Mouse (Mus musculus) forebrain, postnatal 0 days (tissue): ENCODE measurements around the gene Sec24b. TPM values are rescaled to one million over a fixed set of nuclear protein-coding genes. Genes with fewer than 3 reads are reported as not detected.

Experiments
- ATAC-seq: fragments of 200-750 bp; cut with Nextera tagmentation; 2 replicates; pipeline ENCODE4 v1.8.0; 2017; ENCODE audit warnings: mild to moderate bottlenecking, moderate library complexity
- DNase-seq: peaks from one replicate; pipeline ENCODE4 v3.0.0-alpha.2; 2015
- H3K27ac ChIP-seq: fragments of 300-500 bp; sonication (generic); 2 replicates; pipeline ENCODE4 v1.5.1; 2014; ENCODE audit warnings: low read depth, mild to moderate bottlenecking, antibody characterized with exemption, low read length, moderate library complexity, mixed read lengths
- H3K27me3 ChIP-seq: fragments of 300-500 bp; sonication (generic); 2 replicates; pipeline ENCODE4 v1.6.1; 2014; ENCODE audit warnings: mild to moderate bottlenecking, low read length, mixed read lengths; ENCODE audit not compliant: insufficient read depth
- H3K36me3 ChIP-seq: fragments of 300-500 bp; sonication (generic); 2 replicates; pipeline ENCODE4 v1.6.1; 2014; ENCODE audit warnings: mild to moderate bottlenecking, moderate library complexity; ENCODE audit not compliant: insufficient read depth
- H3K4me1 ChIP-seq: fragments of 300-500 bp; sonication (generic); 2 replicates; pipeline ENCODE4 v1.6.1; 2014; ENCODE audit warnings: antibody characterized with exemption; ENCODE audit not compliant: insufficient read depth
- H3K4me2 ChIP-seq: fragments of 300-500 bp; sonication (generic); 2 replicates; pipeline ENCODE4 v1.6.1; 2014; ENCODE audit warnings: low read depth, mild to moderate bottlenecking, moderate library complexity
- H3K4me3 ChIP-seq: fragments of 300-500 bp; sonication (generic); 2 replicates; pipeline ENCODE4 v1.5.1; 2014; ENCODE audit warnings: low read depth, low read length, mixed read lengths
- H3K9ac ChIP-seq: fragments of 300-500 bp; sonication (generic); 2 replicates; pipeline ENCODE4 v1.6.1; 2014; ENCODE audit warnings: mild to moderate bottlenecking
- H3K9me3 ChIP-seq: fragments of 300-500 bp; sonication (generic); 2 replicates; pipeline ENCODE4 v1.6.1; 2016; ENCODE audit warnings: low read length
- CTCF ChIP-seq: sonication (generic); IDR thresholded peaks from 2 replicates; pipeline ENCODE4 v1.5.1; 2016; ENCODE audit warnings: antibody characterized with exemption, control low read depth, low read depth
- whole genome bisulfite sequencing: fragments of 180-500 bp; shearing (Covaris S2); extraction: QIAGEN DNeasy Blood & Tissue Kit; methylation state at CpG from one replicate; pipeline ENCODE4 v1.1.7; 2014; 5-methylcytosine and 5-hydroxymethylcytosine counted together
- polyA plus RNA-seq: library from polyadenylated mRNA; unstranded; fragments of >200 nt; fragmentation: Nextera tagmentation; extraction: Ambion mirVana; gene quantifications from 2 replicates; pipeline ENCODE4 v1.2.1, GENCODE M21; 2015
- total RNA-seq: library from RNA; depleted of rRNA; stranded (reverse); fragments of >200 nt; gene quantifications from 2 replicates; pipeline ENCODE4 v1.2.3, GENCODE M21; 2014; rRNA removed

The Sec24b gene
- total and polyA plus RNA-seq, 2 experiments from 2014 or later, result 24.3 to 34.0 TPM

DNA sequence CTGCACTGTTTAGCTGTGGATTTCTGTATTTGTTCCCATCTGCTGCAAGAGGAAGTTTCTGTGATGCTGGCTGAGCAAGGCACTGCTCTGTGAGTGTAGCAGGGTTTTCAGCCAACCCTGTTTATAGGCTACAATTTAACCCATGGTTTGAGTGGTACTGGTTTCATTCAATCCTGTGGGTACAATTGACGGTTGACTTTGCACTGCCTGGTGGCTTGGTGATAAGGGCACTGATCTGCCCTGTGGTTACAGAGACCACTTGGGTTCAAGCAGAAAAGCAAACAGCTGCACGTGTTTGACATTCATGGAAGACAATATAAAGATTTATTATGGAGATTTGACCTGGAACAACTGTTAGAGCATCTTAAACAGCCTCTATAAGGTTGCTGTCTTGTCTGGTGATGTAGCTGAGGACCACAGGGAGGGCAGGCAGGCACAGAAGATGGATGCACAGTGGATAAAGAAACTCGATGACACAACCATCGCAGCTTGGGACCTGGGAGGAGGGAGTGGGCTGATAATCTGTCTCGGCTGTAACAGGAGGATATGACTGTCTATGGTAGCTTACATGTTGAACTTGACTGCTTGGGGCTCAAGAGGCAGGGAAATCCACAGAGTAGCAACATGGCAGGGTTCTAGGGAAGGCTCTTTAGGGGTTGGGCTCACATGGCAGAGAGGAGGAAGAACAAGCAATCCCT lies 115.0 kb downstream of the Sec24b start:
- no peaks in the 10 kb centered on the region for H3K36me3 ChIP-seq
- H3K27me3 ChIP-seq, result no peaks in the 10 kb centered on the region
- no peak for ATAC-seq
- H3K4me1 ChIP-seq, result no peaks in the 10 kb centered on the region
- H3K27ac ChIP-seq, result no peak overlapping the region
- no peaks in the 10 kb centered on the region for H3K9me3 ChIP-seq
- H3K4me3 ChIP-seq, result no peak overlapping the region
- H3K4me2 ChIP-seq, result no peak overlapping the region
- TF ChIP-seq CTCF, result no peak
- WGBS, result 85% methylated on average over 5 of the region's 5 CpGs
- H3K9ac ChIP-seq, result no peak overlapping the region
- DNase-seq, result no peak

DNA sequence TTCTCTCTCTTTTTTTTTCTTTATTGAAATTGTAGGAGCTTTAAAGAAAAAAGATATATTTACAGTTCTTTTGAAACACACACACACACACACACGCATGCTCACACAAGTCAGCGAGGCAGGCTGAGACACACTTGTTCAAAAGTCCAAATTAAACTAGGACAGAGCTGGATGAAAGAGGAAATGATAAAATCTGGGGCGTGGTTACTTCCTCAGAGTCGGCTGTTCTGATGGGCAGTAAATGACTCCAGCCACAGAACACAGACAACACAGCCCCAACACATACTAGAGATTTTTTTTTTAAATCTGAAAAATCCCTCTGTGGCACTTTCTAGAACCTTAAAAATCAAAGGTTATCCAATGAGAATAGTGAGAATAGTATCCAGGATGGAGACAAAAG lies 117.5 kb downstream of the Sec24b start:
- DNase-seq (no peak), ATAC-seq (no peak)
- H3K27ac ChIP-seq, result no peak overlapping the region
- no peak overlapping the region for H3K4me2 ChIP-seq
- no peaks in the 10 kb centered on the region for H3K36me3 ChIP-seq
- 84% methylated on average over 4 of the region's 4 CpGs for WGBS
- no peak for TF ChIP-seq CTCF
- H3K4me3 ChIP-seq, result no peak overlapping the region
- no peaks in the 10 kb centered on the region for H3K9me3 ChIP-seq
- no peaks in the 10 kb centered on the region for H3K27me3 ChIP-seq
- no peaks in the 10 kb centered on the region for H3K4me1 ChIP-seq
- no peak overlapping the region for H3K9ac ChIP-seq

DNA sequence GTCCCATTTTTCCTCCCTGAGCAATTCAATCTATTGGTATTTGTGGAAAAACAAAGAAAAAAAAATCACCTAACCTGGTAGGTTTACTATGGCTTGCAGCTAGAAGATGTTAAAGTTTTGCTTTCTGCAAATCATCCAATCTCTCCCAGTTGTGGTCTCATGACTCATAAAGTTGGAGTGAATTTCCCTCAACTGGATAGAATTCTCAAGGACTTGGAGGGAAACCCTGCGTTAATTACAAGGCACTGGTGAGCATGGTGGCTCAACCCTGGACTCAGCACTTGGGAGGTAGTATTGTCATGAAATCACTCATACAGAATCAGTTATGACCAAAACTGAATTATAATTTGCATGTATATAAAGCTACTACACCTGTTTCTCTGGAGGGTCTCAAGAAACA lies 120.1 kb downstream of the Sec24b start:
- DNase-seq (no peak), ATAC-seq (no peak)
- no peaks in the 10 kb centered on the region for H3K36me3 ChIP-seq
- 89% methylated on average over 1 of the region's 1 CpGs for WGBS
- H3K9ac ChIP-seq, result no peak overlapping the region
- no peak overlapping the region for H3K4me2 ChIP-seq
- TF ChIP-seq CTCF, result no peak
- no peaks in the 10 kb centered on the region for H3K4me1 ChIP-seq
- no peak overlapping the region for H3K4me3 ChIP-seq
- no peak overlapping the region for H3K27ac ChIP-seq
- H3K9me3 ChIP-seq, result no peaks in the 10 kb centered on the region
- H3K27me3 ChIP-seq, result no peaks in the 10 kb centered on the region

DNA sequence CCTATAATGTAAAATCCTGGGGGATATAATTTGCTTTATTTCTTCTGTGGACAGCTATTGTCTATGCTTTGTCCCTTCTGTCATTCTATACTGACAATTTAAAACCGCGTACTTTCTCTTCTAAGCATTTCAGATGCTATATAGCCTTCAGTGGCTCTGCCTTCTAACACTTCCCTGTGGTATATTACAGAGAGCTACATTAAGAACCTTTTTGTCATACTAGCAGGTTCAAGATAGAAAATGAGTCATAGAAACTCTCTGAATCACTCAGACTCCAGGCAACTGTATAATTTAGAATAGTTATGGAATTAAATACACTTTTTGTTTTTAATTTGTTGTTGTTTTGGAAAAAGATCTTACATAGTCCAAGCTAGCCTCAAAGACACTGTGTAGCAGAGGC lies 120.6 kb downstream of the Sec24b start:
- no peak overlapping the region for H3K4me2 ChIP-seq
- H3K9ac ChIP-seq, result no peak overlapping the region
- no peak for TF ChIP-seq CTCF
- WGBS, result 99% methylated on average over 2 of the region's 2 CpGs
- no peak overlapping the region for H3K27ac ChIP-seq
- ATAC-seq (no peak), DNase-seq (no peak)
- no peaks in the 10 kb centered on the region for H3K27me3 ChIP-seq
- H3K4me1 ChIP-seq, result no peaks in the 10 kb centered on the region
- H3K9me3 ChIP-seq, result no peaks in the 10 kb centered on the region
- H3K4me3 ChIP-seq, result no peak overlapping the region
- no peaks in the 10 kb centered on the region for H3K36me3 ChIP-seq

DNA sequence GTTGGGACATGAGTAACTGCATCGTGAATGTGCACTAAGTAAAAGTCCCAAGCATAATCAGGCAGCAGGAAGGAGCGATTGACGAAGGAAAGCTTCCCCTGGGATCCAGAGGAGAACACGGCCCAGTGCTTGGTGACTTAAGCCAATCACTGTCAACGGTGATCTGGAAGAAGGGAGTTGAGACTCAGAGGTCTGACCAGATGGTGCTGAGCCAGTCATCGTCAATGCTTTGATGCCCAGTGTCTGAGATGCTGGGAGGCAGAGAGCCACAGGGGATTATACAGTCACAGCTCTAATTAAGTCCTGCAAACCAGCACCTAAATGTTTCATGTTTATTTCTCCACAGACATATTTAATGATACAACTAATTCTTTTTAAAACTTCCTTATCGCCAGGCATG lies 122.3 kb downstream of the Sec24b start:
- Histone ChIP-seq H3K4me3 (no peak overlapping the region), H3K27ac (no peak overlapping the region), H3K4me2 (no peak overlapping the region), H3K9me3 (no peaks in the 10 kb centered on the region), H3K36me3 (no peaks in the 10 kb centered on the region), H3K27me3 (no peaks in the 10 kb centered on the region), H3K9ac (no peak overlapping the region), H3K4me1 (no peaks in the 10 kb centered on the region)
- DNase-seq (no peak), ATAC-seq (no peak)
- 56% methylated on average over 7 of the region's 7 CpGs for WGBS
- no peak for TF ChIP-seq CTCF

DNA sequence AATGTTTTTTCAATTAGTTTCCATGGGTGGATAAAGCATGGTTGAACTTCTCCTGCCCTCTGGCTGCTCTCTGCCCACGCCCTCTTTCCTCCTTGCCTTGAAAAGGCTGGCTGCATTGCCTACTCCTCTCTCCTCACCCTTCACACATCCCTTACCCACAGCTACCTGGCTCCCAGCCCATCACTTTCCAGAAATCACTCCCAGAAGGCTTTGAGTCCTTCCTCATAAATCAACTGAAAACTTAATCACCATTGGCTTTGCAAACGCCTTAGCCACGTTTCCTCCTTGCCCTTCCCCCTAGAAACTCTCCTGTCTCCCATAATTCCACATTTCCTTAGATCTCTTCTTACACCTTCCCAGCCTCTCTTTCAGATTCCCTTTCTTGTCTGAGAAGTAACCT lies 123.5 kb downstream of the Sec24b start:
- Histone ChIP-seq H3K9me3 (no peaks in the 10 kb centered on the region), H3K4me3 (no peak overlapping the region), H3K27ac (no peak overlapping the region), H3K4me1 (no peaks in the 10 kb centered on the region), H3K9ac (no peak overlapping the region), H3K36me3 (no peaks in the 10 kb centered on the region), H3K4me2 (no peak overlapping the region), H3K27me3 (no peaks in the 10 kb centered on the region)
- ATAC-seq, result no peak
- no peak for DNase-seq
- TF ChIP-seq CTCF, result no peak
- WGBS, result 73% methylated on average over 3 of the region's 3 CpGs

- no peak overlapping the region for H3K4me2 ChIP-seq
- ATAC-seq (no peak), DNase-seq (no peak)
- TF ChIP-seq CTCF, result no peak
- H3K4me3 ChIP-seq, result no peak overlapping the region
- H3K27ac ChIP-seq, result no peak overlapping the region
- no peaks in the 10 kb centered on the region for H3K4me1 ChIP-seq
- no peaks in the 10 kb centered on the region for H3K9me3 ChIP-seq
- H3K36me3 ChIP-seq, result no peaks in the 10 kb centered on the region
- 24% methylated on average over 9 of the region's 9 CpGs for WGBS
- H3K9ac ChIP-seq, result no peak overlapping the region
- no peaks in the 10 kb centered on the region for H3K27me3 ChIP-seq
Measured at GRCm38 (mm10) chr3:129936561-129936960, 124.8 kb downstream of the Sec24b start.

Other genes with a start within 250 kb of the Sec24b start
- gene Rrh, start 239.0 kb downstream of the Sec24b start, total RNA-seq, result 0.38 and 2.8 TPM in 2 replicates
- 0.11 and 0.15 TPM in 2 replicates for gene Rrh, start 239.0 kb downstream of the Sec24b start, polyA plus RNA-seq
- 7.1 and 9.0 TPM in 2 replicates for gene Gar1, start 230.2 kb downstream of the Sec24b start, total RNA-seq
- gene Gar1, start 230.2 kb downstream of the Sec24b start, polyA plus RNA-seq, result 30.9 and 37.3 TPM in 2 replicates
- gene Cfi, start 225.7 kb downstream of the Sec24b start, total RNA-seq, result not detected in 2 replicates
- gene Cfi, start 225.7 kb downstream of the Sec24b start, polyA plus RNA-seq, result 0.24 and 0.33 TPM in 2 replicates
- 28.4 and 28.7 TPM in 2 replicates for gene Pla2g12a, start 182.9 kb downstream of the Sec24b start, total RNA-seq
- gene Pla2g12a, start 182.9 kb downstream of the Sec24b start, polyA plus RNA-seq, result 51.7 and 55.3 TPM in 2 replicates
- gene Casp6, start 160.1 kb downstream of the Sec24b start, total RNA-seq, result 4.6 and 8.1 TPM in 2 replicates
- gene Casp6, start 160.1 kb downstream of the Sec24b start, polyA plus RNA-seq, result 17.6 and 19.7 TPM in 2 replicates
- 6.9 and 8.5 TPM in 2 replicates for gene Mcub, start 91.3 kb downstream of the Sec24b start, total RNA-seq
- gene Mcub, start 91.3 kb downstream of the Sec24b start, polyA plus RNA-seq, result 10.3 and 10.9 TPM in 2 replicates
- gene Col25a1, start 69.9 kb upstream of the Sec24b start, total RNA-seq, result 17.7 and 23.7 TPM in 2 replicates
- gene Col25a1, start 69.9 kb upstream of the Sec24b start, polyA plus RNA-seq, result 2.4 and 5.7 TPM in 2 replicates